Mouse (Mus musculus) spleen, adult 2 months (tissue): ENCODE data around the gene Epb41l1.

Experiments
- CTCF ChIP-seq: fragments of 200-500 bp; IDR thresholded peaks from 2 replicates; pipeline ENCODE4 v1.5.1; 2011; ENCODE audit warnings: mild to moderate bottlenecking, inconsistent platforms; ENCODE audit not compliant: insufficient read depth, insufficient read length, insufficient replicate concordance; ENCODE audit errors: extremely low read depth
- POLR2A ChIP-seq: fragments of 200-500 bp; IDR thresholded peaks from 2 replicates; pipeline ENCODE4 v1.6.1; 2011; ENCODE audit warnings: low read depth, low read length, inconsistent platforms

- TF ChIP-seq CTCF, result no peak
- TF ChIP-seq POLR2A, result no peak
Observed at GRCm38 (mm10) chr2:156581244-156581643, 160.5 kb downstream of the Epb41l1 start.
